Mouse (Mus musculus) embryo, embryonic 11.5 days (tissue): ENCODE measurements around the gene Rps28.
A peak's percentile ranks its signal among the peaks of the same experiment; 100 is the strongest.
"Not testable (repeated sequence)": the region's sequence is repeated elsewhere in the genome, so short reads cannot be mapped to it uniquely, and the experiment has no call there.

ENCODE experiments used
- DNase-seq: peaks from one replicate; pipeline ENCODE4 v3.0.0-alpha.2; 2012; ENCODE audit warnings: low read depth, low spot score

Rps28 gene

GRCm38 (mm10) chr17:33824084-33824996 lies at the start of gene Rps28, which contains the start of gene Ndufa7:
Gene Rps28, minus strand, starts transcription at chr17:33824562.
Gene Ndufa7, plus strand, starts transcription at chr17:33824572.
- peak; percentile 97 for DNase-seq

- DNase-seq = not testable (repeated sequence)
Observed at GRCm38 (mm10) chr17:33873537-33873936, 49.2 kb upstream of the Rps28 start, which contains the start of gene Gm7029. Gene Gm7029, plus strand, starts transcription at chr17:33873837.

DNA sequence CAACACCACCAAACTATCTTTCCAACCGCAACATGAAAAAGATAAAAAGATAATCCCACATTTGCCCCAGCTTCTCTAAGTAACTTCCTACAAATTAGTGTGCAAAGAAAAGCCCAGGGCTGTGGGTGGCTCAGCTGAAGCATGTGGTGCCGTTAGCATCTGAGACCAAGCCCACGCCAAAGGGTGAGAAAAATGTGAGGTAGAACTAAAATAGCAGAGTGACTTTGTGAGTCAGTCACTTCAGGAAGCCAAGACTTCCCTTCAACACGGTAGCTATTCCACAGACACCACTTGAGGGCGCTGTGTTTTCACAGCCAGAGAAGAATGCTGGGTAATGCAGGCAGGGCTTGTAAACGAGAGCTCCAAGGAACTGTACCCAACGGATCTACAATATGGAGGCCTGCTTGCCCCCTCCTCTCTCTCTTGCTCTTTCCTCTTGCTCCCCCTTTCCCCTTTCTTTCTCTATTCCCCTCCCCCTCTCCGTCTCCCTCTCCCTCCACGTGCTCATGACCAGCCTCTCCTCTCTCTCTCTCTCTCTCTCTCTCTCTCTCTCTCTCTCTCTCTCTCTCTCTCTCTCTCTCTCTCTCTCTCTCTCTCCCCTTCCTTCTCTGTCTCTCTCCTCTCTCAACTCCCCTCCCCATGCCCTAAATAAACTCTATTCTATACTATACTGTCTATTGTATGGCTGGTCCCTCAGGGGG lies 41.1 kb upstream of the Rps28 start:
- peak; percentile 22 for DNase-seq

DNA sequence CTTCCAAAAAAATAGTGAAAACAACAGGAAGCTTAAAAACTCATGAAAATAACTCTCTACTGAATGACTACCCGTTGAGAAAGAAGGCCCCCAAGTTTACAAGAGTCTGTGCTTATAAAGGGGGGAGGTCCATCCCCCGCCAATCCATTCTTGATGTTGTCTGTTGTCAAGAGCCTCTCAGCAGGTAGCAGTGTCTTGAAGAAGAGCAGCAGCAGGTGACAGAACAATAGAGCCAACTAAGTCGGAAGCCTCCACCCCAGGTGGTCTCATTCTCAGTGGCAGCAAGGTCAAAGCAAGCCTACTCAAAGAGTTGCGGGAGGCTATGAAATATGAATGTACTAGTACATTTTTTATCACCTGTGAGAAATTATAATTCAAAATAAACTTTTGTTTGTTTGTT lies 33.5 kb upstream of the Rps28 start:
- no peak for DNase-seq

DNA sequence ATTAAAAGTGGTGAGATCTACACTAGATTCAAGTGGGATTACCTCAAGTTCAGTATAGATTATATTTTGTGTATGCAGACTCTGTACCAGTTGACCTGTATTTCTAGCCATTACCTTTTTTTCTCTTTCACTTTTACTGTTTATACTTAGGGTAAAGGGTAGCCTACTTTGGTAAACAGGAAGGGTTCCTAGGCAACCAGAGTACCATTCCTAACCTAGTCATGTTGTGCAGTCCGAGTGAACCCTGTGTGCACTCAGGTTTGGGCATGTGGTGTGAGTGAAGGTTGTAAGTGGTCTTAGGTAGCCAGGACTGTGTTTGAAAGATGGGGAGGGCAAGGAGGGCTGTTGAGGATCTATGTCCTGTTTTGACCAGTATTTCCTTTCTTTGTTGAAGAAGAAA lies 27.0 kb upstream of the Rps28 start:
- no peak for DNase-seq

DNA sequence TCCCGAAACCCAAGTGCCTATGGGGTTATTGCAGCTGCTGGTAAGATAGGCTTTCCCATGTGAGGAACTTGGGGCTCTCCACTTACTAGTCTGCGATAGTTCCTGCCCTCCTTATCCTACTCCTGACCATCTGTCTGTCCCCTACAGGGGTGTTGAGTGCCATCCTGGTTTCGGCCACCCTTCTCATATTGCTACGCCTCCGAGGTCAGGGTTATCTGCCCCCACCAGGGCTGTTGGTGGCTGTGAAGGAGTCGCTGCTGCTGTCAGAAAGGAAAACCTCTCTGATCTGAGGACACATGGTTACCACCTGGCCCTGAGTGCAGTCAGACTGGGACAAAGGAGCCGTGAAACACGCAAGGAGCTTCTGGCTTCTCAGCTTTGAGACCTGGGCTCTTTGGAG lies 23.8 kb upstream of the Rps28 start:
- DNase-seq = no peak

DNA sequence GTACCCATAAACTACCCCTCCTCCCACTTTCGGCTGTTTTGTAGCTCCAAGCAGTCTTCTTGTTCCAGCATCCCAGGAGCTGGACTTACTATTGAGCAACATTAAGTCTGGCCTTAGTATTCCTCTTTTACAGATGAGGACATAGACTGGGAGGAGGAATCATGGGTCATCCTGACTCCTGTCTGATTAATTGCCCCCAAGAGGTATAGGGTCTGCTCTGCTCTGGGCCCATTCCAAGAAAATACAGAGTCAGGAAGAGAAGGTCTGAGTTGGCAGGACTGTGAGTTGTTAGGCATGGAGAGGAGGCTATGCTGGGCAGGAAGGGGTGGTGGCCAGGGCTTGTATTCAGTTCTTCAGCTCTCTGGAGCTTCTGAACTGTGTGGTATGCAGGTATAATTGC lies 19.8 kb upstream of the Rps28 start:
- no peak for DNase-seq

DNA sequence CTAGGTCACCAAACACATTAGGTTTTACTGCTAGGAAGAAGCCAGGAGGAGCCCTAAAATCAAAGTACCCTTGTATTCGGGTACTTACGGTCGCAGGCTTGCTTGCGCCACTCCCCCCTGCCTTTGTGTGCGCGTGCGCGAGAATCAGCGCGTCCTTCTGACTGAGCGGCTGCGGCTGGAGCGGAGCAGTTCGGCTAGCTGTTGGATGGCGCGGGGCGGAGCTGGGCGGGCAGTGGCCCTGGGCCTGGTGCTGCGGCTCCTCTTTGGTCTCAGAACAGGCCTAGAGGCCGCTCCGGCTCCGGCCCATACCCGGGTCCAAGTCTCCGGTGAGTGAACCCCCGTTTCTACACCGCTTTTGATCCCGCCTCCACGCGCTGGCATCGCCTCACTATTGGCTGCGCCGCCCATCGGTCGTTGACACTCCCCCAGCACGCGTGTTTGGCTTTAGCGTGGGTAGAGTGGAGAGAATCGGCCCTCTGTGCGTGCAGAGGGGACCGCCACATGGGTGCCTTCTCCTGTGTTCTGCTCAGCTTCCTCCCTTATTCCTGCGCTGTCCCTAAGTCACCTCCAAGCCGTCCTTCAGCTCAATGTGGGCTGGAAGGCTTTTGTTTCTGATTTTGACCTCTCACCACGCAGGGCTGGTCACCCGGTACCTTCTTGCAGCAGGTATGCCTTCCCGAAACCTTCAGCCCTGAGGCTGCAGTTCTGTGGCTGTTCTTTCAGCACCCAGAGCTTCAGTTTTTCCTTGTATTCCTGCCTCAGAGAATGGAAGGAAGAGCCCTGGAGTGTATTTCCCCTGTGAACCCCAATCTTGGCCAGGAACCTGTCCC lies 18.8 kb upstream of the Rps28 start, which contains the start of gene Cd320:
Gene Cd320, plus strand, starts transcription at position 126 of the 830 bp plus-strand sequence.
- peak; percentile 91 for DNase-seq

DNA sequence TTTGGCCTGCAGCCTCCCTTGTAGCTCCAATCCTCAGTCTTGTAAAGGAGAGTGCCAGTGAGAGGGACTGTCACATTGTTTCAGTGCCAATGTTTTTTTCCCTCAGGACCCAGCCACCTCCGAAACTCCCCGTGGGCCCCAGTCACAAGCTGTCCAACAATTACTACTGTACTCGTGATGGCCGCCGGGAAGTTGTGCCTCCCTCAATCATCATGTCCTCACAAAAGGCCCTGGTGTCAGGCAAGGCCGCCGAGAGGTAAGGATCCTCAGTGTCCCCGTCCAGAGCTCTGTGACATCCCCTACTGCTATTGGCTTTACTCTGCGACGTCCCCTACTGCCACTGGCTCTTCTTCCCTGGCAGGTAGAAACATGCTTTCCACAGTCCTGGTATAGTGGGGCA lies 5.2 kb upstream of the Rps28 start:
- no peak for DNase-seq

GRCm38 (mm10) chr17:33828892-33829291 lies 4.5 kb upstream of the Rps28 start:
- DNase-seq = no peak

GRCm38 (mm10) chr17:33826850-33827249 lies 2.5 kb upstream of the Rps28 start:
- peak; percentile 59 for DNase-seq

DNA sequence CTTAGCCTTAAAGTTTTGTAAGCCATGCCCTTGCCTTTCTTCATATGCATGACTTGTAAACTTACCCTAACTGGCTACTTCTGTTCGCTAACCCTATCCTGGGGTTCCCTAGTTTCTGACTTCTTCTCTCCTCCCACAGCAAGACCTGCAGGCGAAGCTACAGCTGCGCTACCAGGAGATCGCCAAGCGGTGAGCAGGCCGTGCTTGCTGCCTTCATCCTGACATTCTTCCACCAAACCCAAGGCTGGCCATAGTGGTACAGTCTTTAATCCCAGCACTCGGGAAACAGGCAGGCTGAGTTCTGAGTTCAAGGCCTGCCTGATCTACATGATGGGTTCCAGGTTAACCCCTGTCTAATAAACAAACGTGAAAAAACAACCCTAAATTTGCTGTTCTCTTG lies 1.1 kb upstream of the Rps28 start:
- no peak for DNase-seq

DNA sequence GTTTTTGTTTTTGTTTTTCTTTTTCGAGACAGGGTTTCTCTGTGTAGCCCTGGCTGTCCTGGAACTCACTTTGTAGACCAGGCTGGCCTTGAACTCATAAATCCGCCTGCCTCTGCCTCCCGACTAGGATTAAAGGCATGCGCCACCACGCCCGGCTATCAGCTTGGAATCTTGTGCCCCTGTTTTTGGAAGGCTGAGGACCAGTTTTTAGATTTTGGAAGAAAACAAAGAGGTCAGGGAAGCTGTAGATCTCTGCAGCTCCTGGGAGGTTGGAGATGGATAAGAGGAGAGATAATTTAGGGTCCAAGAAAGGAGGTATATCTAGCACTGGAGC lies 602 bp upstream of the Rps28 start:
- not testable (repeated sequence) for DNase-seq

DNA sequence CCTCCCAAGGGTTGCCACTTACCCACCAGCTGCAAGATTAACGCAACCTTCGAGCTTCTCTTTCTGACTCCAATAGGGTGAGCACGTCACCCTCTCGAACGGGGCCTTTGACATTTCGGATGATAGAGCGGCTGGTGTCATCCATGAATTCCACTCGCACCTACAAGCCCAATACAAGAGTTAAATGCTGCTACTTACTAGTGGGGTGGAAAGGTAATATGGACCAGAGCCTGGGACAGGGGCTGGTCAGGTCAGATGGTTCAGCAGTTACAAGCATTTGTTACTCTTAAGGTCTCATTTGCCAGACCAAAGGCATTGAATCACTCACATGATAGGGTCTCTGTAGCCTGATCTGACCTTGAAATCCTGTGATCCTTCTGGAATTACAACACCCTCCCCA lies 1.2 kb downstream of the Rps28 start:
- DNase-seq = not testable (repeated sequence)

GRCm38 (mm10) chr17:33822436-33822959 lies 1.9 kb downstream of the Rps28 start:
- DNase-seq = no peak

DNA sequence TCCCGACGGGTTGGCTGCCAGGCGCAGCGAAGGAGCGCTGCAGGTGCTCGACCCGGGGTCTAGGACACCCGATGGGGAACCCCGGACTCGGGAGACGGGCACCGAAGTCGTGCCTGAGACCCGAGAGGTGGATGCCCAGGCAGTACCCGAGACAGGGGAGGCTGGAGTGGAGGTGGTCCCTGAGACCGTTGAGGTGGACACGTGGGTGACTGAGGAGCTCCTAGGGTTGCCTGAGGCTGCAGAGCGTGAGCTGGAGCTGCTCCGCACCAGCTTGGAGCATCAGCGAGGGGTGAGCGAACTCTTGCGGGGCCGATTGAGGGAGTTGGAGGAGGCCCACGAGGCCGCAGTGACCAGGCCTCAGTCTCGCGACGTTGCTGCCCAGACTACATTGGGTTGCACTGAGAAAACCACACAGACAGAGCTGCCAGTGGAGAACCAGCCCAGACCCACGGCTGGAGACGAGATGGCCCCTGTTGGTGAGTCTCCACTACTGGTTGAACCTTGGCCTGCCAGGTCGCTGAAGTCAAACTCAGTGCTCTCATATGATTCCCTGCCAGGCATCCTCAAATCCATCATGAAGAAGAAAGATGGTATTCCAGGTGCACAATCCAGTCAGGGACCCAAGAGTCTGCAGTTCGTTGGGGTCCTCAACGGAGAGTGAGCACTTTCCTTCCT lies 6.3 kb downstream of the Rps28 start:
- DNase-seq = no peak

GRCm38 (mm10) chr17:33817184-33817968 lies 7.0 kb downstream of the Rps28 start:
- peak; percentile 96 for DNase-seq

DNA sequence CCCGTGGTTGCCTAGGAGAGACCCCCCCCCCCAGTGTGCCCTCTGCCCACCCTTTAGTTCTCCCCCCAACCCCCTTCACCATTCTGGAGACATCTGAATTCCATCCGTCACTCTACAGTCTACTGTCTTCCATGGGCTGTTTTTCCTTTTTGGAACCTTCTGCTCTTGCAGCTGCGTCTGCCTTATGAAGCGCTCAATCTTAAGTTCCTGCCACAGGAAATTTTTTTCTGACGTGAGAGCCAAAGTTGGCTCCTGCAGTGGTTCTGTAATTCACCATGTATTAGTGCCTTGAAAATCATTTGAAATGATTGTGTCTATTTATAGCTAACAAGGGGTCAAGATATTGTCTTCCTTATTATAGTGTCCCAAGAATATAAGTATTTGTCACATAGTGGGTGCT lies 7.8 kb downstream of the Rps28 start:
- DNase-seq = no peak

DNA sequence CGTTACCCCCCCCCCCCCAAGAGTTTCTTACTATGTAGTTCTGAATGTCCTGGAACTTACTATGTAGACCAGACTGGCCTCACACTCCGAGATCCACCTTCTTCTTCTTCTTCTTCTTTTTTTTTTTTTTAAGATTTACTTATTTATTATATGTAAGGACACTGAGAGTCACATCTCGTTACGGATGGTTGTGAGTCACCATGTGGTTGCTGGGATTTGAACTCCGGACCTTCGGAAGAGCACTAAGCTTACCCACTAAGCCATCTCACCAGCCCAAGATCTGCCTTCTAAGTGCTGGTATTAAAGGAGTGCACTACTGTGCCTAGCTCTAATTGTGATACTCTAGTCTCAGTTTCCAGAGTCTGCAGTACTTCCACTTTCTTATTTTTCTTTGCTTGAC lies 9.0 kb downstream of the Rps28 start:
- DNase-seq = no peak

- DNase-seq = no peak
Observed at GRCm38 (mm10) chr17:33812990-33813389, 11.4 kb downstream of the Rps28 start.
